Mouse (Mus musculus) T-helper 1 cell (primary cell): ENCODE data around the gene Tmem239.

Experiments used
- in situ Hi-C: fragments of 300-600 bp; cut with MboI, MseI; formaldehyde crosslinking; loops from one replicate; pipeline ENCODE4 v1.15.1; 2025; ENCODE audit warnings: high pct_unique_total_duplicates

Tmem239 gene

GRCm38 (mm10) chr2:130450434-130450796 is 44.1 kb downstream of the Tmem239 start:
- in situ Hi-C loops = no loop called here

GRCm38 (mm10) chr2:130451086-130451726 is 44.9 kb downstream of the Tmem239 start:
- in situ Hi-C loops = no loop called here

- in situ Hi-C loops = no loop called here
These were observed 45.4 kb downstream of the Tmem239 start for GRCm38 (mm10) chr2:130451727-130452090.

DNA sequence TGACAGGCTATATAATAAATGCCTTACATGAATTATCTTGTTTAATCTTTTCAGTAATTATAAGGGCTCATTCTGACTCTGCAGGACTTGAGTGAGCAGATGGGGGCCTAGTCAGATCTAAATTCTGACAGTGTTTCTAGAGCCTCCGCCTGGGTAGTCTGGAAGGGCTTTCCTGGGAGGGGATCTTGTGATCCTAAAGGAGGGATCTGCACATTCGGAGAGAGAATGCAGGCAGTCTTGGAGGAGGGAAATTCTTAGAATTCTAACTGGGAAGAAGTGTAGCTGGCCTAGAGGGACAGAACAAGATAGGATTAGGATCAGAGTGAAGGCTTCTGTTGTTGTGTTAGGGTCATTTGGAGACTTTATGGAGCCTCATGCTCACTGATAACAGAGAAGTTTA is 46.0 kb downstream of the Tmem239 start:
- in situ Hi-C loops = no loop called here

GRCm38 (mm10) chr2:130453421-130453820 is 47.1 kb downstream of the Tmem239 start:
- in situ Hi-C loops = no loop called here

DNA sequence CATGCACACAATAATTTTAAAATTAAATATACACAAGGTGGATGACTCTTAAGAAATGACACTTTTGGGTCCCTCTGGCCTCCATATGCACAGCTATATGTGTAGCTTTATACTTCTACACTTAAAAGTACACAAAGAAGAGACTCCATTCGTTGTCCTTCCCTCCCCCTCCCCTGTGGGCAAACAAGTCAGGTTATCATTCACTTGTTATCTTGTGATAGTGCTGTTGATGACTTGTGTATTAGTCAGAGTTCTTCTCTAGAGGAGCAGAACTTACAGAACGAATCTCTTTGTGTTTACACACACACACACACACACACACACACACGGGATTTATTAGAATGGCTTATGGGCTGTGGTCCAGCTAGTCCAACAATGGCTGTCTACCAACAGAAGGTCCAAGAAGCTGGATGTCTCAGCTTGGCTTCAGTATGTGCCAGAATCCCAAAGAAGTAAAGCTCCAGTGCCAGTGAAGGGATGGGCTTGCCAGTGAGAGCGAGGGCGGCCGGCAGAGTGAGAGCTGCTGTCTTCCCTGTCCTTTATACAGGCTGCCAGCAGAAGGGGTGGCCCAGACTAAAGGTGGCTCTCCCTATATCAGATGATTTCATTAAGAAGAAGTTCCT is 48.6 kb downstream of the Tmem239 start:
- in situ Hi-C loops = no loop called here
